Mouse (Mus musculus): ENCODE results near the gene CN725425. TPM values are rescaled to one million over a fixed set of nuclear protein-coding genes. Genes with fewer than 3 reads are reported as not detected.

Gene CN725425
- polyA plus RNA-seq, 1 experiment from 2014 or later = not detected

DNA sequence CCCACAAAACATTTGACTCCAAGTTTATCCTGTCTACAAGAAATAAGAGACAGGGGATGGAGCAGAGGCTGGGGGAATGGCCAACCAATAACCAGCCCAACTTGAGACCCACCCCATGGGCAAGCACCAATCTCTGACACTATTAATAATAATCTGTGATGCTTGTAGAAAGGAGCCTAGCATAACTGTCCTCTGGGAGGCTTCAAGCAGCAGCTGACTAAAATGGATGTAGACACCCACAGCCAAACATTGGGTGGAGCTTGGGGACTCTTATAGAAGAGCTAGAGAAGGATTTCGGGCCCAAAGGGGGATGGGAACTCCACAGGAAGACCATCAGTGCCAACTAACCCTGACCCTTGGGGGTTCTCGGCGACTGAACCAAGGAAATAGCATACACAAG lies 84.1 kb downstream of the CN725425 start:
- no peak overlapping the region for H3K4me2 ChIP-seq (ENCODE audit: low read length)
- H3K9me3 ChIP-seq (replicated peaks; ENCODE audit: control insufficient read depth, low read length, poor library complexity, severe bottlenecking) = no peaks in the 10 kb centered on the region
- no peaks in the 10 kb centered on the region for H3K27me3 ChIP-seq (ENCODE audit: control insufficient read depth, insufficient read depth, low read depth, low read length)
- no peaks in the 10 kb centered on the region for H3K36me3 ChIP-seq (ENCODE audit: control insufficient read depth, insufficient read depth, low read length)
- no peaks in the 10 kb centered on the region for H3K4me1 ChIP-seq (ENCODE audit: control insufficient read depth, insufficient read depth, low read length)
- no peak overlapping the region for H3K27ac ChIP-seq (ENCODE audit: low read length)
- H3K4me3 ChIP-seq (ENCODE audit: low read depth, low read length) = no peak overlapping the region
- no peak for ATAC-seq
- H3K9ac ChIP-seq (ENCODE audit: low read depth, low read length) = no peak overlapping the region
- 94% methylated on average over 3 of the region's 3 CpGs for WGBS

DNA sequence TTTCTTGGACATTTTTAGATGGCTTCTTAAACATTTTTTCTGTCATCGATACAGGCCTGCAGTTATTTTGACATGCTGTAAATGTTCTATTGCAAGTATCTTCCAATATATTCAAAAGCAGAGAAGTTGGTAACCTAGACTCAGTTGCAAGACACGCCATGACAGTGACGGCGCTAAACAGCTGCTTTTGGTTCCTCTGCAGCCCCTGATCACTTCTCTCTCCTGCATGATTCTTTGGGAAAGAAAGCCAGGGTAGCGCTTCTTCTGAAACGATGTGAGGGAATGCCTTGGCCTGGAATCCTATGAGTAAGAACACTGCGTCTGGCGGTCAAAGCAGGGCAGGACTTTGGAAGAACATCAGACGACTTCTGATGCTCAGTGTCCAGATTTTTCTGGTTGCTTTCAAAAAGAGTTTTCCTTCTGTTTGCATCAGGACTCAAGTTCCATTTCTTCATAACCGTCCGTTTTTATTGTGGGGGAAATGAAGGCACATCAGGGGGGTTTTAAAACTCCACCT lies 100.1 kb downstream of the CN725425 start:
- 84% methylated on average over 11 of the region's 11 CpGs for WGBS
- H3K27me3 ChIP-seq (ENCODE audit: control insufficient read depth, insufficient read depth, low read depth, low read length) = no peaks in the 10 kb centered on the region
- no peak overlapping the region for H3K27ac ChIP-seq (ENCODE audit: low read length)
- H3K36me3 ChIP-seq (ENCODE audit: control insufficient read depth, insufficient read depth, low read length) = no peaks in the 10 kb centered on the region
- no peak for ATAC-seq
- no peak overlapping the region for H3K4me3 ChIP-seq (ENCODE audit: low read depth, low read length)
- H3K9ac ChIP-seq (ENCODE audit: low read depth, low read length) = no peak overlapping the region
- no peak overlapping the region for H3K4me2 ChIP-seq (ENCODE audit: low read length)
- H3K4me1 ChIP-seq (ENCODE audit: control insufficient read depth, insufficient read depth, low read length) = peaks cover 4% of the 10 kb centered on the region; the same call in 1 of the 2 replicates
- no peaks in the 10 kb centered on the region for H3K9me3 ChIP-seq (replicated peaks; ENCODE audit: control insufficient read depth, low read length, poor library complexity, severe bottlenecking)

DNA sequence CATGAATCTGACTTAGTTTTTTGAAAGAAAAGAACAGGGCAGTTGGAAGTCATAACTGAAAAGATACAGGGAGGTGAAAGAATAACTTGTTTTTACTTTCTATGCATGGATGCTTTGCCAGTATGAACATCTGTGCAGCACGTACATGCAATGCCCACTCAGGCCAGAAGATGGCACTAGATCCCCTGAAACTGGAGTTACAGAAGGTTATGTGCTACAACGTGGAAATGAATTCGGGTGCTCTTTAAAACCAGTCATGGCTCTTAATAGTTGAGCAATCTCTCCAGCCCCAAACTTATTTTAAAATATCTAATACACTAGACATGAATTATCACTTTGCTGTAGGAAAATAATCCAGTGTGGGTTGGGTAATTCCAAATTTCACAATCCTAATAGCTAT lies 102.1 kb downstream of the CN725425 start:
- ATAC-seq = no peak
- H3K4me1 ChIP-seq (ENCODE audit: control insufficient read depth, insufficient read depth, low read length) = no peaks in the 10 kb centered on the region
- H3K36me3 ChIP-seq (ENCODE audit: control insufficient read depth, insufficient read depth, low read length) = no peaks in the 10 kb centered on the region
- H3K4me2 ChIP-seq (ENCODE audit: low read length) = no peak overlapping the region
- H3K27ac ChIP-seq (ENCODE audit: low read length) = no peak overlapping the region
- H3K4me3 ChIP-seq (ENCODE audit: low read depth, low read length) = no peak overlapping the region
- 9% methylated on average over 3 of the region's 3 CpGs for WGBS
- no peaks in the 10 kb centered on the region for H3K27me3 ChIP-seq (ENCODE audit: control insufficient read depth, insufficient read depth, low read depth, low read length)
- no peaks in the 10 kb centered on the region for H3K9me3 ChIP-seq (replicated peaks; ENCODE audit: control insufficient read depth, low read length, poor library complexity, severe bottlenecking)
- no peak overlapping the region for H3K9ac ChIP-seq (ENCODE audit: low read depth, low read length)

DNA sequence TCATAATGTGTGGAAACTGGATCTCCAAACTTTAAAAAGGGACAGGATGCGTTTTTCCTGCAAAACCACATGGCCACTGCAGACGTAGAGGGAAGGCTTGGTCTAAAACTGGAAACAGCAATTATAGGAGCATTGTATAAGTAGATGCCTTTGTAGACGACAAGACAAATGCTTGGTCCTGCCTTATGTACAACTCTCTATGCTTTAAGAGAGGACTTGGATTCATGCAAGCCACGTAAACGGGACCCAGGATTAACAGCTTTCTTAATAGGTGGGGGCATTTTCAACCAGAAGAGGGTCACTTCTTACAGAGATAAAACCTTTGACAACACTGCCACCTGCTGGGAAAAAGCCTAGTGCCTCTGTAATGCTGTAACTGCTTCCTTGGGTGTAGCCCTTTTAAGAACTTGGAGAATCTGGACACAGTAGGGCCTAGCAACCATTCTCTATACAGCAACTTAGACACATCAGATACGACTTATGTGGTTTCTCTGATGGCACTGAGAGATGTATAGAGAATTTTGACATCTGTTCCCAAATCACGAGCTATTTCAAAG lies 105.1 kb downstream of the CN725425 start:
- Histone ChIP-seq H3K9ac (ENCODE audit: low read depth, low read length) (no peak overlapping the region), H3K9me3 (replicated peaks; ENCODE audit: control insufficient read depth, low read length, poor library complexity, severe bottlenecking) (no peaks in the 10 kb centered on the region), H3K27me3 (ENCODE audit: control insufficient read depth, insufficient read depth, low read depth, low read length) (no peaks in the 10 kb centered on the region), H3K4me2 (ENCODE audit: low read length) (no peak overlapping the region), H3K27ac (ENCODE audit: low read length) (no peak overlapping the region), H3K4me1 (ENCODE audit: control insufficient read depth, insufficient read depth, low read length) (no peaks in the 10 kb centered on the region), H3K4me3 (ENCODE audit: low read depth, low read length) (no peak overlapping the region), H3K36me3 (ENCODE audit: control insufficient read depth, insufficient read depth, low read length) (no peaks in the 10 kb centered on the region)
- no peak for ATAC-seq
- WGBS = 39% methylated on average over 7 of the region's 7 CpGs

Other genes starting within 250 kb of the CN725425 start
- 44.7 and 54.7 TPM in 2 replicates for gene Kif21a, start 149.5 kb upstream of the CN725425 start, polyA plus RNA-seq (2015; fragmentation: Nextera tagmentation; extraction: Ambion mirVana)
- 6.2 TPM in 2 replicates for gene Abcd2, start 7.7 kb upstream of the CN725425 start, polyA plus RNA-seq (2015; fragmentation: Nextera tagmentation; extraction: Ambion mirVana)